Mouse (Mus musculus): Measurements from ENCODE around the gene Vwa2.
A peak's percentile ranks its signal among the peaks of the same experiment; 100 is the strongest.

Gene Vwa2

DNA sequence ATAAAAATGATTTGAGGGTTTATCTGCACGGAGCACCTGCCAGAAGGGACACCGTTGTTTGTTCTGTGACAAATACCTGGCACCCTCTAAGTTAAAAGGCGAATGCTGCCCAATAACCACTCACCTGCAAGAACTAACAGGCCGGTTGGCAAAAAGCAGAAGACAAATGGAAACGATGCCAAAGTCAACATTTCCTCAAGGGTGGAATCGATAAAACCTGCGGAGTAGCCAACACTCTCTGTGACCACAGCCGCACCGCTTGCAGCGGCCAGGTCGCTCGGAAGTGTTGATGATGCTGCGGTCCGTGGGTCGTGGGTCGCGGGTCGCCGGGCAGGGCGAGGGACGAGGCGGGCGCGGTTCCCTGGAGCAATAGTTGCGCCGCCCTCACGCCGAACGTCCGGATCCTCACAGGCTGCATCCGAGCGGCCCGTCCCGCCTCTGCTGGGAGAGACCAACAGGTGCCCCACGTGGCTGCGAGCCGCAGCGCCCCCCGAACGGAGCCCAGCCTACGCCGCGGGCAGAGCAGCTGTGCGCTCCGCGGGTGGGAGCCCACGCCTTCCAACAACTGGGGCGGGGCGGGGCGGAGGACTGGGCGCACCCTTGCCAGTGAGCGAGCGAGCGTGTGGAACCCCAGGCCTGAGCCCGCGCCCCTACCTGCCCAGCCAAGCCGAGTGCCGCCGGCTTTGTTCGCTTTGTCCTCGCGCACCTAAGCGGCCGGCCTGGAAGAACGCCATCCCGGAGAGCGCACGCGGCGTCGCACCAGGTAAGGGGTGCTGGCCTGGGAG is at the start of gene Vwa2:
Gene Vwa2 (plus strand): TSS at position 434 of the 785 bp plus-strand sequence.
- H3K27me3 ChIP-seq (ENCODE audit: insufficient read depth, low read length), result peaks cover 88% of the 10 kb centered on the region
- peak within 1 kb of the TSS; percentile 78 for H3K4me3 ChIP-seq (replicated peaks; ENCODE audit: low read length)
- peaks cover 15% of the 10 kb centered on the region for H3K4me1 ChIP-seq (replicated peaks; ENCODE audit: low read depth, low read length)
- H3K36me3 ChIP-seq (ENCODE audit: insufficient read depth, low read length), result no peaks in the 10 kb centered on the region
- TF ChIP-seq CTCF (conservative IDR thresholded peaks at IDR 0.05; ENCODE audit: low read length) (no peak), POU5F1 (IDR thresholded peaks at IDR 0.05; ENCODE audit: borderline replicate concordance, low read length) (no peak), NANOG (IDR thresholded peaks at IDR 0.05; ENCODE audit: borderline replicate concordance, low read length) (no peak)
- H3K9me3 ChIP-seq (ENCODE audit: low read length), result no peaks in the 10 kb centered on the region

DNA sequence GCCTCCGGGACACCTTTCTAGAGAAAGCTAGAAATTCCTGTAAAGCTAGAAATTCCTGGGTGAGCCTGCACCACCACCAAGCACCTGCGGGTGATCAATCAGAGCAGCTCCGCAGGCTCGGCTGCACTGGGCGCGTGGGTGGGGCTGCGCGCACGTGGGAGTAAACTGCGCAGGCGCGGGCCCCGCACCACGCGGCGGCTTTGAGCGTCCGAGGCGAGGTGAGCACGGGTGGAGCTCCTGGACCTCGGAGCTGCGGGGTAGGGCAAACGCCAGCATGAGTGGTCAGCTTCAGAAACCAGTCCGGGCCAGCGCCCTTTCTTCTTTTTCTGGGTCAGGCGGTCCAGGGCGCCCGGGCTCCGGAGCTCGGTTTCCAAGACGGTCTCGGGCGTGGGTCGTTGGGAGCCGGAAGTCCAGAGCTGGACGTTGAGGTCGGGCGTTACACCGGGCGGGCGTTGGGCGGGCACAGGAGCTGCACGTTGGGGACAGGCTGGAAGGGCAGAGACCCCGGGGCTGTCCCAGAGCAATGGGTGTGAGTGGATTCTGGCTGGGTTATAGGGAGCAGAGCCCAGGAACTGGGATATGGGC is 47.9 kb upstream of the Vwa2 start, which contains the start of gene Tdrd1:
Gene Tdrd1 (plus strand): TSS at position 163 of the 585 bp plus-strand sequence.
- Histone ChIP-seq H3K4me1 (replicated peaks; ENCODE audit: low read depth, low read length) (peaks cover 11% of the 10 kb centered on the region), H3K4me3 (replicated peaks; ENCODE audit: low read length) (peak within 1 kb of the TSS; percentile 61), H3K9me3 (ENCODE audit: low read length) (no peaks in the 10 kb centered on the region), H3K36me3 (ENCODE audit: insufficient read depth, low read length) (no peaks in the 10 kb centered on the region), H3K27me3 (ENCODE audit: insufficient read depth, low read length) (peaks cover 60% of the 10 kb centered on the region)
- no peak for TF ChIP-seq POU5F1 (IDR thresholded peaks at IDR 0.05; ENCODE audit: borderline replicate concordance, low read length)

DNA sequence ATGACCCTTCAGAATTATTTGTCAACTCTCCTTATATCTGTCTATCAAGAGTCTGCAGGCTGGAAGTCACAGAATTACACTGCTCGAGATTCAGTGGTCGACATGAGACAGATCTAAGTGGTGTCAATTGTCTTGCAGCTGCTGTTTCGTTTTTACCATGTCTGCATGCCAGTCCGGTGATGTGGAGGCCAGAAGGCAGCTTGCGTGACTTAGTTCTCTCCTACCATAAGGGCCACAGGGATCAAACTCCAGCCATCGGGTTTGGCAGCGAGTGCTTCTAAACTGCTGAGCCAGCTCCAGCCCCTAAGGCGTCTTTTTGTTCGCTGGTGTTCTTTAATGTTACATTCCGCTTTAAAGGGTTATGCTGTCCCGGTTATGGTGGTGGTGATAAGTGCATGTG is 45.7 kb upstream of the Vwa2 start:
- no peak for TF ChIP-seq CTCF (conservative IDR thresholded peaks at IDR 0.05; ENCODE audit: low read length)
- TF ChIP-seq POU5F1 (IDR thresholded peaks at IDR 0.05; ENCODE audit: borderline replicate concordance, low read length), result no peak
- TF ChIP-seq NANOG (IDR thresholded peaks at IDR 0.05; ENCODE audit: borderline replicate concordance, low read length), result no peak
- Histone ChIP-seq H3K4me3 (replicated peaks; ENCODE audit: low read length) (no peak overlapping the region), H3K36me3 (ENCODE audit: insufficient read depth, low read length) (no peaks in the 10 kb centered on the region), H3K4me1 (replicated peaks; ENCODE audit: low read depth, low read length) (0 out of 2 replicates have a peak, but pooled peaks cover 3% of the 10 kb centered on the region), H3K27me3 (ENCODE audit: insufficient read depth, low read length) (peaks cover 64% of the 10 kb centered on the region), H3K9me3 (ENCODE audit: low read length) (no peaks in the 10 kb centered on the region)

DNA sequence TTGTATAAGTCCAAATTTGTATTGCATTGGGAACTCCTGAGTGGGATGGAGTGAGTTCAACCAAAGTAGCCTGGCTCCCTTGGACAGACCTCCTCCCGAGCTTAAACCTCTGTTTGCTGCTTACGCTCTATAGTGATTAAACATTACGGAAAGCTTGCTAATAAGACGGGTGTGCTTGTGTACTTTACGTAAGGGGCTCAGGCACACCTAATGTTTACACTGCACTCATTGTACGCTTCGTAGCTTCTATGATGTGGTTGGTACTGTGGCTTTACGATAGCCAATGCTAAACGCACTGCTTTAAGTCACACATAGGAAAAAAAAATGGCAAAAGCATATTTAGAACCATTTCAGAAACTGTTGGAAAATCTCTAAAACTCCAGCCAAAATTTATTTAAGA is 44.8 kb upstream of the Vwa2 start:
- no peaks in the 10 kb centered on the region for H3K9me3 ChIP-seq (ENCODE audit: low read length)
- H3K27me3 ChIP-seq (ENCODE audit: insufficient read depth, low read length), result peaks cover 57% of the 10 kb centered on the region
- H3K4me3 ChIP-seq (replicated peaks; ENCODE audit: low read length), result no peak overlapping the region
- 0 out of 2 replicates have a peak, but pooled peaks cover 3% of the 10 kb centered on the region for H3K4me1 ChIP-seq (replicated peaks; ENCODE audit: low read depth, low read length)
- H3K36me3 ChIP-seq (ENCODE audit: insufficient read depth, low read length), result no peaks in the 10 kb centered on the region
- TF ChIP-seq NANOG (IDR thresholded peaks at IDR 0.05; ENCODE audit: borderline replicate concordance, low read length), result no peak
- no peak for TF ChIP-seq CTCF (conservative IDR thresholded peaks at IDR 0.05; ENCODE audit: low read length)
- no peak for TF ChIP-seq POU5F1 (IDR thresholded peaks at IDR 0.05; ENCODE audit: borderline replicate concordance, low read length)

DNA sequence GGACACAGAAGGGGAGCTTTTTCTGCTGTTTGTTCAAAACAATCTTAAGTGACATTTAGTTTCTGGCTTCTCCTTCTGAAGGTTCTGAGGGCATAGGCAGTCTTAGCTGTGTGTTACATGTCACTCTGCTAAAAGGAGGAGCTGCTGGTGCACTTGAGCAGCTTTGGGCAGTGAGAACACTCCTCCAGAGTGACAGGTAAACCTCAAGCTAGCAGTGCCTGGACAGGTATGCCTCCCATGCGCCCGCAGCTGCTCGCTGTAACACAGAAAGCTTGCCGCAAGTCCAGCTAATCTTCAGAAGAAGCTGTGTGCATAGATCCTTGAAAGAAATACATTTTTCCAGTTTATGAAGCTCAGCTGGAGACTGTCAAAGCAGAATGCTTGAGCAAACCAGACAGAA is 43.9 kb upstream of the Vwa2 start:
- Histone ChIP-seq H3K9me3 (ENCODE audit: low read length) (no peaks in the 10 kb centered on the region), H3K4me1 (replicated peaks; ENCODE audit: low read depth, low read length) (0 out of 2 replicates have a peak, but pooled peaks cover 3% of the 10 kb centered on the region), H3K4me3 (replicated peaks; ENCODE audit: low read length) (no peak overlapping the region), H3K36me3 (ENCODE audit: insufficient read depth, low read length) (no peaks in the 10 kb centered on the region), H3K27me3 (ENCODE audit: insufficient read depth, low read length) (peaks cover 49% of the 10 kb centered on the region)
- TF ChIP-seq NANOG (IDR thresholded peaks at IDR 0.05; ENCODE audit: borderline replicate concordance, low read length), result no peak
- TF ChIP-seq CTCF (conservative IDR thresholded peaks at IDR 0.05; ENCODE audit: low read length), result no peak
- TF ChIP-seq POU5F1 (IDR thresholded peaks at IDR 0.05; ENCODE audit: borderline replicate concordance, low read length), result no peak

DNA sequence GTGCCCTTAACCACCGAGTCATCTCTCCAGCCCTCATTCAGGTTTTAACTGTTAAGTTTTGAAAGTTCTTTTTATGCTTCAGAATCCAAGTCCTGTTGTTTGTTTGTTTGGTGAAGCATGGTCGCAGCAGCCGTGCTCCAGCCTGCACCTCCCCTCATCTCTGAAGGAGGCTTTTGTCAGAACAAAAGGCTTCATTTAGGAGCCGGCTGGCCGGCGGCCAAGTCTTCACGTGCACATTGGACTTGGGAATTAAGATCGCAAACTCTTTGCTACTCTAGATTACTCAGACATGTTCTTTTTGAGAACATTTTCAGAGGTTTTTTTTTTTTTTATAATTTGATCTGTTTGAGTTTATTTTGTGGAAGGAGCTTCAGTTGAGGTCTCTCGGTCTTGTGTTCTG is 38.7 kb upstream of the Vwa2 start:
- Histone ChIP-seq H3K36me3 (ENCODE audit: insufficient read depth, low read length) (no peaks in the 10 kb centered on the region), H3K27me3 (ENCODE audit: insufficient read depth, low read length) (peaks cover 10% of the 10 kb centered on the region; the same call in 1 of the 2 replicates), H3K4me3 (replicated peaks; ENCODE audit: low read length) (no peak overlapping the region), H3K4me1 (replicated peaks; ENCODE audit: low read depth, low read length) (no peaks in the 10 kb centered on the region), H3K9me3 (ENCODE audit: low read length) (no peaks in the 10 kb centered on the region)
- TF ChIP-seq CTCF (conservative IDR thresholded peaks at IDR 0.05; ENCODE audit: low read length), result no peak
- TF ChIP-seq NANOG (IDR thresholded peaks at IDR 0.05; ENCODE audit: borderline replicate concordance, low read length), result no peak
- TF ChIP-seq POU5F1 (IDR thresholded peaks at IDR 0.05; ENCODE audit: borderline replicate concordance, low read length), result no peak

DNA sequence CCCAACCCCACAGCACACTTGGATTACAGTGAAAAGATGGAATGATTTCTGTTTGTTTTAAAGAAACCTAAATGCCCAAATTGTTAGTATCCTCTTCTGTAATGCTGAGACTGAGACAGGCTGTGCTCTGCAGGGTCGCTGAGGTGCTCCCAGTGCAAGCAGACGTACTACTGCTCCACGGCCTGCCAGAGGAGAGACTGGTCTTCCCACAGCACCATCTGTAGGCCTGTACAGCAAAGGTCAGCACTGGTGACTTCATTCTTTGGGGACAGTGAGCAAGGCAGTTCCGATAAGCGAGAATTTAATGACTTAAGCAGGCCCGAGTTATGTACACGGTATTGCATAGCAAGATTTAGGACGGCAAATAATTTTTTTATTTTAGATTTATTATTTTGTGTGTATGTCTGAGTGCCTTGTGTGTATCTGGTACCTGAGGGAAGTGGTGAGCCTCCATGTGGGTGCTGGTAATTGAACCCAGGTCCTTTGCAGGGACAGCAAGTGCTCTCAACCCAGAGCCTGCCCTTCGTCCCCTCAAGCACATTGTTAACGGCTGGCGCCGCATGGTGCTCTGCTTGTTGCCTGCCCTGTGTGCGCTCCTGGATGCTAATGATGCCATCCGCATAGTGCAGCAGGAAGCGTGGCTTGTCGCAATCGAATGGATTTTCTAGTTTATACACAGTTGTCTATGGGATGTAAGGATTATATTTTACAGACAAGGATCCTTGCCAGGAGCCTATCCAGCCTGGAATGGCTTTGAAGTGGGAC is 34.9 kb upstream of the Vwa2 start:
- TF ChIP-seq NANOG (IDR thresholded peaks at IDR 0.05; ENCODE audit: borderline replicate concordance, low read length), result no peak
- TF ChIP-seq CTCF (conservative IDR thresholded peaks at IDR 0.05; ENCODE audit: low read length), result no peak
- no peak for TF ChIP-seq POU5F1 (IDR thresholded peaks at IDR 0.05; ENCODE audit: borderline replicate concordance, low read length)
- Histone ChIP-seq H3K36me3 (ENCODE audit: insufficient read depth, low read length) (no peaks in the 10 kb centered on the region), H3K4me3 (replicated peaks; ENCODE audit: low read length) (no peak overlapping the region), H3K27me3 (ENCODE audit: insufficient read depth, low read length) (peaks cover 3% of the 10 kb centered on the region; the same call in 1 of the 2 replicates), H3K4me1 (replicated peaks; ENCODE audit: low read depth, low read length) (peaks cover 4% of the 10 kb centered on the region), H3K9me3 (ENCODE audit: low read length) (no peaks in the 10 kb centered on the region)

DNA sequence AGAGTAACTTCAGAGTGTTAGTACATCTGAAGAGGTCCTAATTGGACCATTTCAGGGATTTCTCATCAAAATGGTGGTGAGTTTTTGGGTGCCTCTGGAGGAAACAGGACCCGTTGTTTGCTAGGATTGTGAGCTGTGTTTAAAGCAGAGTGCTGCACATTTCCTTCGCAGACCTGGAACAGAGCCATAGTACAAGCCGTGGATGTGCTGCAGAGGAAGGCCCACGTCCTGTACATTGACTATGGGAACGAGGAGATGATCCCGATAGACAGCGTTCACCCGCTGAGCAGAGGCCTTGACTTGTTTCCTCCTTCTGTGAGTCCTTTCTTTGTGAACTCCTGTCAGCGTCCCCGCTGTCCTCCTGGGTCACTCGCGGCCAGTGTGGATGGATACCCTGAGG is 31.1 kb upstream of the Vwa2 start:
- no peak overlapping the region for H3K4me3 ChIP-seq (replicated peaks; ENCODE audit: low read length)
- H3K4me1 ChIP-seq (replicated peaks; ENCODE audit: low read depth, low read length), result peaks cover 6% of the 10 kb centered on the region
- H3K9me3 ChIP-seq (ENCODE audit: low read length), result peaks cover 12% of the 10 kb centered on the region
- TF ChIP-seq POU5F1 (IDR thresholded peaks at IDR 0.05; ENCODE audit: borderline replicate concordance, low read length) (no peak), CTCF (conservative IDR thresholded peaks at IDR 0.05; ENCODE audit: low read length) (no peak), NANOG (IDR thresholded peaks at IDR 0.05; ENCODE audit: borderline replicate concordance, low read length) (no peak)
- H3K36me3 ChIP-seq (ENCODE audit: insufficient read depth, low read length), result no peaks in the 10 kb centered on the region
- peaks cover 3% of the 10 kb centered on the region; the same call in 1 of the 2 replicates for H3K27me3 ChIP-seq (ENCODE audit: insufficient read depth, low read length)

Measured in E14TG2a.4 (cell line).